Mouse (Mus musculus): ENCODE results near the gene Rragb. TPM values are rescaled to one million over a fixed set of nuclear protein-coding genes. Genes with fewer than 3 reads are reported as not detected.

Rragb gene
- polyA plus RNA-seq (2017; shearing (Covaris generic)) = 15.3 TPM

GRCm38 (mm10) chrX:153139734-153140515 is at the start of gene Rragb:
TSS of gene Rragb (plus strand) at chrX:153139981.

DNA sequence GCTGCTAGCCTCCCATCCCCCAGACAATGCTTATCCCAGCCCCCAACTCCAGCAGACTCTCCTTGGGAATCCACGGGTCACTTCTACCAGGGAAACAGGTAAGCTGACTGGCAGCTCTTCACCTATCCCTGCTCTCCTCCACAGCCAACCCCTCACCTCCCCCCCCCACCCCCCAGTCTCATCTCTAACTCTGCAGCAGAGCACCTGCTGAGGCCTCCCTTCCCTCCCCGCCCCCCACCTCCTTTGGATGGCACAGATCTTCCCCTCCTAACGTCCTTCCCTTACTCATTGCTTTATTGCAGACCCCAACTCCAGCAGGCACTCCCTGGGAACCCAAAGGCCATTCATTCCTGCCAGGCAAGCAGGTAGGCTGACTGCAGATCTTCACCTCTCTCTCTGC is 21.3 kb upstream of the Rragb start, which contains the start of gene Foxr2:
TSS of gene Foxr2 (plus strand) at position 301 of the 400 bp plus-strand sequence.

Other genes starting within 250 kb of the Rragb start
- not detected for gene Usp51, start 133.5 kb upstream of the Rragb start, polyA plus RNA-seq (2017; shearing (Covaris generic))
- gene Mageh1, start 102.4 kb upstream of the Rragb start, polyA plus RNA-seq (2017; shearing (Covaris generic)) = 0.99 TPM
- gene Foxr2, start 21.2 kb upstream of the Rragb start, polyA plus RNA-seq (2017; shearing (Covaris generic)) = not detected
- gene Klf8, start 97.5 kb downstream of the Rragb start, polyA plus RNA-seq (2017; shearing (Covaris generic)) = 2.4 TPM